Mouse (Mus musculus): Measurements from ENCODE around the gene Uqcr11.

Uqcr11 gene

GRCm38 (mm10) chr10:80406684-80407501 lies at the start of gene Uqcr11:
TSS of gene Uqcr11 (minus strand) at chr10:80406830.
- DNase-seq (ENCODE audit: low spot score in 2 of 2): peak; percentile 87 to 91

GRCm38 (mm10) chr10:80455697-80456096 lies 49.1 kb upstream of the Uqcr11 start:
- no peak for DNase-seq (ENCODE audit: low spot score in 2 of 2)

- DNase-seq (ENCODE audit: low spot score in 2 of 2): no peak
These were observed 48.2 kb upstream of the Uqcr11 start for GRCm38 (mm10) chr10:80454781-80455180.

GRCm38 (mm10) chr10:80453601-80454000 lies 47.0 kb upstream of the Uqcr11 start:
- no peak for DNase-seq (ENCODE audit: low spot score in 2 of 2)

- no peak for DNase-seq (ENCODE audit: low spot score in 2 of 2)
These were observed 44.0 kb upstream of the Uqcr11 start for GRCm38 (mm10) chr10:80450599-80450998.

GRCm38 (mm10) chr10:80445898-80446601 lies 39.4 kb upstream of the Uqcr11 start:
- peak; percentile 64 to 76 for DNase-seq (ENCODE audit: low spot score in 2 of 2)

GRCm38 (mm10) chr10:80445052-80445451 lies 38.4 kb upstream of the Uqcr11 start:
- DNase-seq (ENCODE audit: low spot score in 2 of 2): no peak

- DNase-seq (ENCODE audit: low spot score in 2 of 2): peak in 1 of 2 experiments; percentile 53
These were observed 37.9 kb upstream of the Uqcr11 start for GRCm38 (mm10) chr10:80444339-80445045.

GRCm38 (mm10) chr10:80443575-80444278 lies 37.1 kb upstream of the Uqcr11 start:
- DNase-seq (ENCODE audit: low spot score in 2 of 2): no peak

GRCm38 (mm10) chr10:80442989-80443388 lies 36.4 kb upstream of the Uqcr11 start:
- no peak for DNase-seq (ENCODE audit: low spot score in 2 of 2)

GRCm38 (mm10) chr10:80441598-80441997 lies 35.0 kb upstream of the Uqcr11 start:
- DNase-seq (ENCODE audit: low spot score in 2 of 2): no peak

GRCm38 (mm10) chr10:80440031-80440430 lies 33.4 kb upstream of the Uqcr11 start:
- no peak for DNase-seq (ENCODE audit: low spot score in 2 of 2)

GRCm38 (mm10) chr10:80437973-80438372 lies 31.3 kb upstream of the Uqcr11 start:
- DNase-seq (ENCODE audit: low spot score in 2 of 2): peak in 1 of 2 experiments; percentile 52

- peak; percentile 63 to 71 for DNase-seq (ENCODE audit: low spot score in 2 of 2)
These were observed 29.6 kb upstream of the Uqcr11 start for GRCm38 (mm10) chr10:80436276-80436675.

- peak in 1 of 2 experiments; percentile 45 for DNase-seq (ENCODE audit: low spot score in 2 of 2)
These were observed 29.1 kb upstream of the Uqcr11 start for GRCm38 (mm10) chr10:80435764-80436163.

- DNase-seq (ENCODE audit: low spot score in 2 of 2): no peak
These were observed 28.2 kb upstream of the Uqcr11 start for GRCm38 (mm10) chr10:80434823-80435222.

GRCm38 (mm10) chr10:80434233-80434592 lies 27.6 kb upstream of the Uqcr11 start:
- DNase-seq (ENCODE audit: low spot score in 2 of 2): no peak

- DNase-seq (ENCODE audit: low spot score in 2 of 2): peak; percentile 93 to 96
These were observed 27.0 kb upstream of the Uqcr11 start, which contains the start of gene Tcf3 for GRCm38 (mm10) chr10:80433513-80434232. TSS of gene Tcf3 (minus strand) at chr10:80433647.

- no peak for DNase-seq (ENCODE audit: low spot score in 2 of 2)
These were observed 26.4 kb upstream of the Uqcr11 start for GRCm38 (mm10) chr10:80432936-80433512.

GRCm38 (mm10) chr10:80432387-80432785 lies 25.8 kb upstream of the Uqcr11 start:
- DNase-seq (ENCODE audit: low spot score in 2 of 2): no peak

Data from urinary bladder, postnatal 4 days (tissue).